Mouse (Mus musculus) heart, postnatal 0 days (tissue): Measurements from ENCODE around the gene Ado. TPM values are rescaled to one million over a fixed set of nuclear protein-coding genes. Genes with fewer than 3 reads are reported as not detected.

Experiments
- ATAC-seq: fragments of 200-750 bp; cut with Nextera tagmentation; 2 replicates; pipeline ENCODE4 v1.8.0; 2017; ENCODE audit warnings: low read depth, moderate number of reproducible peaks, moderate library complexity; ENCODE audit not compliant: insufficient read depth
- DNase-seq: peaks from one replicate; pipeline ENCODE4 v3.0.0-alpha.2; 2016; ENCODE audit warnings: low spot score
- H3K27ac ChIP-seq: fragments of 300-500 bp; sonication (generic); 2 replicates; pipeline ENCODE4 v1.5.1; 2014; ENCODE audit warnings: low read depth, mild to moderate bottlenecking
- H3K27me3 ChIP-seq: fragments of 300-500 bp; sonication (generic); 2 replicates; pipeline ENCODE4 v1.6.1; 2014; ENCODE audit warnings: low read length, mixed read lengths; ENCODE audit not compliant: control insufficient read depth, insufficient read depth
- H3K36me3 ChIP-seq: fragments of 300-500 bp; sonication (generic); replicated peaks from 2 replicates; pipeline ENCODE4 v1.6.1; 2014; ENCODE audit warnings: low read length, mixed read lengths; ENCODE audit not compliant: control insufficient read depth, insufficient read depth
- H3K4me1 ChIP-seq: fragments of 300-500 bp; sonication (generic); 2 replicates; pipeline ENCODE4 v1.6.1; 2014; ENCODE audit warnings: antibody characterized with exemption; ENCODE audit not compliant: control insufficient read depth, insufficient read depth
- H3K4me2 ChIP-seq: fragments of 300-500 bp; sonication (generic); 2 replicates; pipeline ENCODE4 v1.6.1; 2014; ENCODE audit warnings: low read depth, mild to moderate bottlenecking, low read length, moderate library complexity
- H3K4me3 ChIP-seq: fragments of 300-500 bp; sonication (generic); 2 replicates; pipeline ENCODE4 v1.5.1; 2014; ENCODE audit warnings: low read depth, low read length
- H3K9ac ChIP-seq: fragments of 300-500 bp; sonication (generic); replicated peaks from 2 replicates; pipeline ENCODE4 v1.6.1; 2014; ENCODE audit warnings: low read depth, low read length, mixed read lengths
- H3K9me3 ChIP-seq: fragments of 300-500 bp; sonication (generic); replicated peaks from 2 replicates; pipeline ENCODE4 v1.6.1; 2016; ENCODE audit warnings: low read length; ENCODE audit not compliant: control insufficient read depth
- CTCF ChIP-seq: IDR thresholded peaks from 2 replicates; pipeline ENCODE4 v1.5.1; 2016; ENCODE audit warnings: antibody characterized with exemption, control low read depth, low read depth
- EP300 ChIP-seq: IDR thresholded peaks from 2 replicates; pipeline ENCODE4 v1.6.1; 2016; ENCODE audit warnings: antibody characterized with exemption, low read depth
- WGBS: fragments of 180-500 bp; shearing (Covaris S2); extraction: QIAGEN DNeasy Blood & Tissue Kit; methylation state at CpG from one replicate; pipeline ENCODE4 v1.1.7; 2014; 5-methylcytosine and 5-hydroxymethylcytosine counted together
- polyA plus RNA-seq: library from polyadenylated mRNA; unstranded; fragments of >200 nt; fragmentation: Nextera tagmentation; extraction: Ambion mirVana; gene quantifications from 2 replicates; pipeline ENCODE4 v1.2.1, GENCODE M21; 2015
- total RNA-seq: library from RNA; depleted of rRNA; stranded (reverse); fragments of >200 nt; gene quantifications from 2 replicates; pipeline ENCODE4 v1.2.3, GENCODE M21; 2014; ENCODE audit warnings: low replicate concordance

The Ado gene
- total and polyA plus RNA-seq, 2 experiments from 2014 or later: 28.9 to 29.9 TPM

DNA sequence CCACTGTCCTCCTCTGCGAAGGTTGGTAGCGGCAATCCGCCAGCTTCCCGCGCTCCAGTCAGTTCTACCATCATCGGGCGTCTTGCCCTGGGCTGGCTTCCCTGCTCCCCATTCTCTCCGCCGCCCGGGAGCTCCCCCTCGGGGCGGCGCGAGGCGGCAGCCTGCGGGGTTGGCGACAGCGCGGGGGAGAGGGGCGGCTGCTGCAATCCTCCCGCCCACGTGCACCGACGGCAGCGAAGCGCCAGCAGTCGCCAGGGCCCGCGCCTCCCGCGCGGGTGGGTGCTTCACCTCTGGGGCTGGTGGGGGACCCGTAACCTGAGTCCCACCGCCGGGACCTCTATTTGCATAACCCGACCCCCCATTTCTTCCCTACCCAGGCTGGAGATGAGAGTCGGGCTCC, 13.5 kb downstream of the Ado start, which contains the start of gene Egr2:
Gene Egr2, plus strand, starts transcription at position 220 of the 400 bp plus-strand sequence.
- no peaks in the 10 kb centered on the region for H3K9me3 ChIP-seq
- no peak within 1 kb of the TSS for H3K27ac ChIP-seq
- peak within 1 kb of the TSS; percentile 64 for H3K4me3 ChIP-seq
- DNase-seq (no peak), ATAC-seq (no peak)
- H3K4me2 ChIP-seq: peak within 1 kb of the TSS; percentile 92
- H3K36me3 ChIP-seq: no peaks in the 10 kb centered on the region
- 2% methylated on average over 36 of the region's 37 CpGs for WGBS
- H3K27me3 ChIP-seq: peaks cover 65% of the 10 kb centered on the region
- peak within 1 kb of the TSS; percentile 43 for H3K9ac ChIP-seq
- no peak for TF ChIP-seq CTCF
- TF ChIP-seq EP300: no peak
- peaks cover 27% of the 10 kb centered on the region for H3K4me1 ChIP-seq

DNA sequence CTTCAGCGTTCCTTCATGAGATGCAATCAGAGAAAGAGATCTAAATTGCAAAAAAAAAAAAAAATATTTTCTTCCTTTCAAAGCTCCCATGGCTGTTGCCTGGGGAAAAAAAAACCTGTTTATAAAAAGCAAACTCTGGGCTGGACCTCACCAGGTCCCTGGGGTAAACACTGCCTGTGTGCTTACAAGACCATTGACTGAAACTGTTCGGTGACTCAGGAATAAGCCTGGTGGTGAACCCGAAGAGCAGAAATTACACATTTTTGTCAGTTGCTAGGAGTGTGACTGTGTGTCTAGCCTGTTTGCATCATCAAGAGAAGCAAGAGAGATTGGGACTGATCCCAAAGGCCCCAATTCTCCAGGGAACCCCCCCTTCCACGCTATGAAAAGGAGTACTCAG, 19.0 kb downstream of the Ado start:
- no peak for DNase-seq
- Histone ChIP-seq H3K4me3 (no peak overlapping the region), H3K4me2 (no peak overlapping the region), H3K9me3 (no peaks in the 10 kb centered on the region), H3K27me3 (peaks cover 28% of the 10 kb centered on the region), H3K4me1 (no peaks in the 10 kb centered on the region), H3K36me3 (no peaks in the 10 kb centered on the region), H3K9ac (no peak overlapping the region), H3K27ac (no peak overlapping the region)
- TF ChIP-seq CTCF: no peak
- no peak for TF ChIP-seq EP300
- WGBS: 75% methylated on average over 4 of the region's 4 CpGs
- ATAC-seq: no peak

DNA sequence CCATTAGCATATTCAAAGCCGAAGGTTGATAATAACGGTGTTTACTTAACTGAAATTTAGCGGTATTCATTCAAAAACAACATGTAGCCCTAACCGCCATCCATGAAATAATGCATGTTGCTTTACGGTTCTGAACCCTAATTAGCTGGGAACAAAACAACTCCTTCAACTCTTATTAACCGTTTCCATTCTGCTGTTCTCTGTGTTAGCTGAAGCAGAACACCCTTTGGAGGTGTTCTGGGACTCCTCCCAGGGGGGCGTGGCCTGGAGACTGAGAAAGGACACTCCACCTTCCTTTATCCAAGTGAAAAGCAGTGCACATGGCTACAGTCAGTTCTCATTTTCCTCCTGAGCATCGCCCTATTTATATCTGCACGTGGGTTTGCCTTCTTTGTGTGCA, 22.3 kb downstream of the Ado start:
- DNase-seq: no peak

DNA sequence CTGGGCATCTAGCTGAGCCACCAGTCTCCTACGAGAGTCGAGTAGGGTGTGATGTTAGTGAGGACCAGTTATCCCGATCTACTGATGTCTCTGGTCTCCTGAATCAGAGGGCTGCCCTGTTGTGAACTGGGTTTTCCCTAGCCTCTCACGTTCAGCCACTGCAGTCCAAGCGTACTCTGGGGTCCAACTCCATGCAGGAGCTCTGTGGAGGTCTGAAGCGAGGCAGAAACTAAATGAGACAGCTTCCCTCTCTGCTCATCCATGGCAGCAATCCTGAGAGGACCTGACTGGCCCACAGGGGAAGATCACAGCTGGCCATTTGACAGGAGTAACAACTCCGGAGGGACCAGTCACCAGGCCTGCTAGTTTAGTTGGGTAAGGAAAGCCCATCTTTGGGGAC, 24.1 kb downstream of the Ado start:
- no peak for ATAC-seq
- Histone ChIP-seq H3K9me3 (no peaks in the 10 kb centered on the region), H3K9ac (no peak overlapping the region), H3K36me3 (no peaks in the 10 kb centered on the region), H3K4me1 (no peaks in the 10 kb centered on the region), H3K27me3 (no peaks in the 10 kb centered on the region), H3K4me3 (no peak overlapping the region), H3K4me2 (no peak overlapping the region), H3K27ac (no peak overlapping the region)
- no peak for TF ChIP-seq CTCF
- no peak for TF ChIP-seq EP300
- WGBS: 71% methylated on average over 7 of the region's 7 CpGs
- DNase-seq: no peak

More for the DNA sequence above, 22.3 kb downstream of the Ado start:
- Histone ChIP-seq H3K9me3 (no peaks in the 10 kb centered on the region), H3K4me2 (no peak overlapping the region), H3K4me3 (no peak overlapping the region), H3K36me3 (no peaks in the 10 kb centered on the region), H3K4me1 (no peaks in the 10 kb centered on the region), H3K27me3 (peaks cover 4% of the 10 kb centered on the region; the same call in 1 of the 2 replicates), H3K9ac (no peak overlapping the region), H3K27ac (no peak overlapping the region)
- 78% methylated on average over 9 of the region's 9 CpGs for WGBS
- TF ChIP-seq CTCF: no peak
- no peak for TF ChIP-seq EP300
- ATAC-seq: no peak

DNA sequence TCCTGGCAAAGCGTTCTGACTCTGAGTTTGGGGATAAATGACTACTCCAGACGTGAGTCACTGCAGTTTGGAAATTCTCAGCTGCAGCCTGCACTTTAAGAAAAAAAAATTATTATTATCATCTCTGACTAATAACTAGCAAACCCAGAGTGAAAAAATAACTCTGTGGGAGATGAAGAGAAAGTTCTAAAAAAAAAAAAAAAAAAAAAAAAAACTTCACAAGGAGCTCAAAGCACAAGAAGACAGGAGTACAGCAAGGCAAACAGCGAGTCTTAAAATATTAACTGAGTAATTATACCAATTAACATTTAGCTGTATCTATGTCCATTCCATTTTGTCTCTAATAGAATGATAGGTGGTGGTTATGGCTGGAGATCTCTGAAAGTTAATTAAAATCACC, 24.6 kb downstream of the Ado start:
- Histone ChIP-seq H3K4me3 (no peak overlapping the region), H3K9me3 (no peaks in the 10 kb centered on the region), H3K9ac (no peak overlapping the region), H3K4me2 (no peak overlapping the region), H3K4me1 (no peaks in the 10 kb centered on the region), H3K27ac (no peak overlapping the region), H3K36me3 (no peaks in the 10 kb centered on the region), H3K27me3 (no peaks in the 10 kb centered on the region)
- ATAC-seq (no peak), DNase-seq (no peak)
- TF ChIP-seq CTCF (no peak), EP300 (no peak)
- WGBS: 72% methylated on average over 3 of the region's 3 CpGs

DNA sequence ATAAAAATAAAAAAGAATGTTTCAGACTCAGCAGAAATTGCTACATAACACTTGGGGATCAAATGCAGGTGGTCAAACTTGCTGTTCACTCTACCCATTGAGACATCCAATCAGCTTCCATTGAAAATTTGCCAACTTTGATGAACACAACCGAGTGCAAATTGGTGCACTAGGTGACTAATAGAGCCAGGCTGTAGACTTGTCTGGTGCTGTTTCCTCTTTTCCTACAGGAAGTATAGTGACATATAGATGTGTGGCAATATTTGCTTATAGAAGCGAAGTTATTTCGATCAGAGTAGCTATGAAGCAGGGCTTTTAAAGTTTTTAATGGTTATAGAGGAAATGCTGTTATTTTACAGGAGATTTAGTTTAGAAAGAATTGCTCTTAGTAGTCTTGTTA, 30.0 kb downstream of the Ado start:
- no peak overlapping the region for H3K27ac ChIP-seq
- H3K4me3 ChIP-seq: no peak overlapping the region
- H3K27me3 ChIP-seq: no peaks in the 10 kb centered on the region
- DNase-seq (no peak), ATAC-seq (no peak)
- no peak overlapping the region for H3K9ac ChIP-seq
- no peaks in the 10 kb centered on the region for H3K9me3 ChIP-seq
- H3K4me1 ChIP-seq: no peaks in the 10 kb centered on the region
- no peak for TF ChIP-seq CTCF
- no peak for TF ChIP-seq EP300
- WGBS: 78% methylated on average over 3 of the region's 3 CpGs
- H3K4me2 ChIP-seq: no peak overlapping the region
- H3K36me3 ChIP-seq: no peaks in the 10 kb centered on the region
